Mouse (Mus musculus) CH12.LX (cell line): ENCODE measurements around the gene Klf3.

Experiments used
- CHD1 ChIP-seq: IDR thresholded peaks from 2 replicates; pipeline ENCODE4 v1.6.1; 2012; ENCODE audit warnings: low read depth, low read length, improper control_type of control experiment, inconsistent platforms
- CHD2 ChIP-seq: IDR thresholded peaks from 2 replicates; pipeline ENCODE4 v1.6.1; 2011; ENCODE audit warnings: low read length, improper control_type of control experiment
- CTCF ChIP-seq, 2 experiments: IDR thresholded peaks in 1 of 2; conservative IDR thresholded peaks in 1 of 2; 2 replicates each; pipeline ENCODE4 v1.5.1; 2011 to 2012; ENCODE audit warnings: low read depth in 2 of 2, low read length in 2 of 2, improper control_type of control experiment in 1 of 2, inconsistent platforms in 1 of 2, mild to moderate bottlenecking in 1 of 2, moderate library complexity in 1 of 2
- ETS1 ChIP-seq: conservative IDR thresholded peaks from 2 replicates; pipeline ENCODE4 v1.6.1; 2012; ENCODE audit warnings: low read depth, mild to moderate bottlenecking, inconsistent platforms, low read length, improper control_type of control experiment, moderate library complexity
- MEF2A ChIP-seq: IDR thresholded peaks from 2 replicates; pipeline ENCODE4 v1.6.1; 2014; ENCODE audit warnings: low read depth, mild to moderate bottlenecking, inconsistent platforms, low read length, improper control_type of control experiment, borderline replicate concordance
- POLR2A ChIP-seq: IDR thresholded peaks from 2 replicates; pipeline ENCODE4 v1.6.1; 2011; ENCODE audit warnings: low read depth, mild to moderate bottlenecking, improper control_type of control experiment, low read length
- ZNF384 ChIP-seq: IDR thresholded peaks from 2 replicates; pipeline ENCODE4 v1.6.1; 2012; ENCODE audit warnings: low read depth, low read length, improper control_type of control experiment, inconsistent platforms

- TF ChIP-seq CHD2 = no peak
- TF ChIP-seq CHD1 = no peak
- TF ChIP-seq ETS1 = no peak
- TF ChIP-seq ZNF384 = no peak
- no peak for TF ChIP-seq POLR2A
- no peak for TF ChIP-seq MEF2A
- no peak for TF ChIP-seq CTCF (conservative IDR thresholded peaks at IDR 0.05 in 1 of 2, IDR thresholded peaks at IDR 0.05 in 1 of 2; ENCODE audit: low read depth in 2 of 2, low read length in 2 of 2)
These were observed 31.6 kb upstream of the Klf3 start for GRCm38 (mm10) chr5:64771619-64772018.
